Mouse (Mus musculus) gastrocnemius, postnatal 4 days (tissue): Measurements from ENCODE around the gene Pnpla2. TPM values are rescaled to one million over a fixed set of nuclear protein-coding genes. Genes with fewer than 3 reads are reported as not detected.
"Not testable (repeated sequence)": the region's sequence is repeated elsewhere in the genome, so short reads cannot be mapped to it uniquely, and the experiment has no call there.

Source experiments
- DNase-seq, 2 experiments: peaks; one replicate each; pipeline ENCODE4 v3.0.0; 2021 to 2022; ENCODE audit warnings: low spot score in 2 of 2, mixed read lengths in 2 of 2
- long read RNA-seq, 2 experiments: library from polyadenylated mRNA; stranded (forward); transcript quantifications; one replicate each; pipeline ENCODE4 v2.0.0; 2021
- total RNA-seq, 2 experiments: library from RNA; stranded (reverse); gene quantifications; 2 replicates each; pipeline ENCODE4 v1.2.3; 2021

The Pnpla2 gene
- total RNA-seq = 100 to 1,000 TPM in 1 of 2 experiments, 10 to 100 TPM in 1; 98.6 to 133 TPM
- long read RNA-seq, experiment 1, transcript Pnpla2-203 (9 exons, 2,625 nt) = major isoform, 62 of 80 reads
- long read RNA-seq, experiment 1, partial matches to known transcripts = 14 of 80 reads
- long read RNA-seq, experiment 1, other reads (novel, unspliced or antisense) = 4 of 80 reads
- long read RNA-seq, experiment 2, transcript Pnpla2-203 (9 exons, 2,625 nt) = major isoform, 66 of 87 reads
- long read RNA-seq, experiment 2, partial matches to known transcripts = 15 of 87 reads
- long read RNA-seq, experiment 2, other reads (novel, unspliced or antisense) = 6 of 87 reads

DNA sequence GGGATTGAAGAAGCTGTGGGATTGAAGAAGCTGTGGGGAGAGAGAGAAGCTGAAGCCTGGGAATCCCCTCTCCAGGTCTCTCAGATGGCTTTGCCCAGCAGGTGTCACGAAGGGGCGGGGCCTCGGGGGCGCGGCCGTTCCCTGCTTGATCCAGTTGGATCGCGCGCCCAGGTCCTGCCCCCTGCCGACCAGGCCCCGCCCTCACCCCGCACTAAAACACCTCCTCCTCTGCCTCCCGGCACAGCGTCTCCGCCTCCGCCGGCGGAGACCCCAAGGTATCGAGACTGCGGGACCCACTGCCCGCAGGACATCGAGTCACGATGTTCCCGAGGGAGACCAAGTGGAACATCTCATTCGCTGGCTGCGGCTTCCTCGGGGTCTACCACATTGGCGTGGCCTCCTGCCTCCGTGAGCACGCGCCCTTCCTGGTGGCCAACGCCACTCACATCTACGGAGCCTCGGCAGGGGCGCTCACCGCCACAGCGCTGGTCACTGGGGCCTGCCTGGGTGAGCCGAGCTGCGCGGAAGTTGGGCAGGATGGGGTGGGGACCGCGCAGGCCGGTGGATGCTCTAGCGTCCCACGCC is at the start of gene Pnpla2:
TSS of gene Pnpla2 (plus strand) at position 232 of the 585 bp plus-strand sequence.
- peak; percentile 88 to 95 for DNase-seq

DNA sequence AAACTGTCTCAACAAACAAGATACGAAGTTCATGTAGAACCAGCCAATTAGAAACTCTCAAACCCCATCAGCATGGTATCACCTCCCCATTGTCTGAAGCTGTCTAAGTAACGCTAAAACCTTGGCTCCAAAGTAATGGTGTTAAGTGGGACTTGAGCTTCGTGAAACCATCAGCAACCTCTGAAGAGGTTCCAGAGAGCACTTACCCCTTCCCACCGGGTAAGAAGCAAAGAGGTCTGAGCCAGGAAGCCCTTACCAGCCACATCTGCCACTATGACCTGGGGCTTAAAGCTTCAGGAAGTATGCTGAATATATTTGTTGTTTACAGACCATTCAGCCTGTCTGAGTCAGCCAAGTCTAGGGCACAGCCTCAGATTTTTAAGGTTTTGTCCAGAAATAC is 49.5 kb upstream of the Pnpla2 start:
- DNase-seq = no peak

- not testable (repeated sequence) for DNase-seq
Observed at GRCm38 (mm10) chr7:141407670-141408069, 47.3 kb upstream of the Pnpla2 start.

GRCm38 (mm10) chr7:141408833-141409232 is 46.2 kb upstream of the Pnpla2 start:
- peak; percentile 76 to 87 for DNase-seq

DNA sequence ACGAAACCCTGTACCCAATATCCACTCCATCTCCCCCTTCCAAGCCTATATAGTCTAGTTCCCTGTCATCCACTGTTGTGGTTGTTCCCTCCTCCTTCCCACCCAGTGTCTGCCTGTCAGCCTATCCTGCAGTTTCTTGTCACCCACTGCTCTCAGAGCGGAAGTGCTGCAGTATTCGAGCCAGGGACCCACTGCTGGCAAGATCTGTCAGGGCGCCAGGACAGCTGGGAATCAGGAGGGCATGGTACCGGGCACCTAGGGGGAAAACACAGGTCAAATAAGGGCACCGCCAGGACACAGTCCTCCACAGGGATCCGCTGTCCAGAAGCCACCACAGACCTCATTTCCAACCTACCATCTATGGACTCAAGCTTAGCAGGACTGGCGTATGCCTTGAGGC is 44.4 kb upstream of the Pnpla2 start:
- no peak for DNase-seq

GRCm38 (mm10) chr7:141411667-141412066 is 43.3 kb upstream of the Pnpla2 start:
- DNase-seq = no peak

GRCm38 (mm10) chr7:141413331-141413730 is 41.7 kb upstream of the Pnpla2 start:
- no peak for DNase-seq

GRCm38 (mm10) chr7:141413809-141414584 is 41.0 kb upstream of the Pnpla2 start, which contains the start of gene Gatd1:
Gene Gatd1 (minus strand): TSS chr7:141414136.
- DNase-seq = peak; percentile 100

DNA sequence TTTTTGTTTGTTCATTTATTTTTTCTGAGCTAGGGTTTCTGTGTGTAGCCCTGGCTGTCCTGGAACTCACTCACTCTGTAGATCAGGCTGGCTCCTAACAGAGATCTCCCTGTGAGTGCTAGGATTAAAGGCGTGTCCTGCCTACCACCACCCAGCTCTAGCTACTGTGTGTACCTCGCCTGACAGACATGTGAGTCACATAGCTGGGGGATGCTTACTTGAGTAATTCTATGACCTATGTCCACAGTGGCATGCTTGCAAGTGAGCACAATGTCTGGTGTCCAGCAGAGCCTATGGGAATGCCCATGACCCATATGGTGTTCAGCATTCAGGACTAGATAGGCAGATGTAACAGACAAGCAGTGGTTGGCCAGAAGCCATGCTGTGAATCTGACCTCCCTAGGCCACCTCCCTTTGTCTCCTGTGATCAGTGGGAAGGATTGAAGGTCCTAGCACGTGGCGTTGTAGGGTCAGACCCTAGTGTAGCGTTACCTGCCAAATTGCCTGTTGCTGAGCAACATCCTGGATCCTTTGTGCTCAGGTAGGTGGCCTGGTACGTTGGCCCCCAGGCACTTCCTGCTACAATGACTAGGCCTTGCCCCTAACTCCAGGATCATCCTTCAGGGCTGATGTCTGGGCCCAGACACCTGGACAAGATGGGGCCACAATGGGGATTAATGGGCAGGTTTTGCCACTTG is 38.7 kb upstream of the Pnpla2 start:
- DNase-seq = no peak

DNA sequence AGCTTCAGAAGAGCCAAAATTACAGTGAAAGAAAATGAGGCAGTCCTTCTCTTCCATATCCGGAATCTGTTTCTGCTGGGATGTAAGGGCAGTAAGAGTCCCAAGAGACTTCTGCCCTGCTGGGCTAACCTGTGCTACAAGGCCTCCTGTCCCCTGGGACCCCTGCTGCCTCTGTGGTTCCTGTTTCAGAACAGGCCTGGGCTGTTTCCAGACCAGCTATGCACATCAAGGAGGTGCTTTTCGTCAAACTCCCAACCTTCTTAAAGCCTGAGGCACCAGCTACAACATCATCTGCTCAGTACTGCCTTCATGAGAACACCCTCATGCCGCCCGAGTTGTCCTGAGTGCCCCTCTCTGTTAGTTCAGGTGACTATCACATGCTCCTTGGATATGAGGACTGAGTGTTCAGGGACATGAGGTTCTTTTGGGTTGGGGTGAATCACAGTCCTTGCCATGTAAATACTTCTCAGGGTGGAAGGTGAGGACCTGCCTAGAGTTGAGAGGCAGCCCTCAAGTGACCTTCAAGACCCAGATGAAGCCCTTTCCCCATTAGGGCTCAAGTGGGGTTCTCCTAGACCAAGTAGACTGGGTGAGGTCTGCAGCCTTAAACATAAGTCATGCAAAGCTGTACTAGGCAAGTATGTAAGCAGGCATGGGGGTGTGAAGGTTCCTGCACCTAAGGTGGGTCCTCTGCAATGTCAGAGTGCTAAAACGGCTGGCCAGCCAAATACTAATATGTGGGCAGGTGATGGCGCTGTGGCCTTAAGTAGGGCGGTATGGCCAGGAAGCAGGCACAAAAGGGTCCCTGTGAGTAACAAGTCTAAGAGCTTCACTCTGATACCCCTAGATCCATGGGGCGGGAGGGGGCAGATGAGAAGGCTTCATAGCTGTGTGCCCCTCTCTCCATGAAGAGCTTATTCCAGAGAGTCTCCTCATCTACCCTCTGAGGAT is 37.0 kb upstream of the Pnpla2 start:
- no peak for DNase-seq

DNA sequence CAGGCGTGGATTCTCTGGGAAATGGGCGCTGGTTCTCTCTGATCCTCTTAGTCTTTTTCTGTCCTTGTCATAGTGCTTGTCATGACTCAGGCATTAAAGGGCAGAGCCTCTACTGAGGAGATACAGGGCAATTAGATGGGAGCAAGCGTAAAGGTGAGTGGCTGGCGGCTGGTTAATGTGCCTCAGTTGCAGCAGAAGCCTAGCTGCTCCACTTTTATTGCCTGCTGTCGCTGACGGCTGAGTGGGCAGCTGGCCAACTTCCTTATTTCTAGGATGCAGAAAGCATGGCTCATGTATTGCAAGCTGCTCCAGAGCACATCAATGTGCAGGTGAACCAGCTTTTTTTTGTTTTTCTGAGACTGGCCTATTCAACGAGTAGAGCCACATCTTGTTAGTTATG is 36.0 kb upstream of the Pnpla2 start:
- peak in 1 of 2 experiments; percentile 40 for DNase-seq

GRCm38 (mm10) chr7:141420030-141420702 is 34.8 kb upstream of the Pnpla2 start:
- no peak for DNase-seq

DNA sequence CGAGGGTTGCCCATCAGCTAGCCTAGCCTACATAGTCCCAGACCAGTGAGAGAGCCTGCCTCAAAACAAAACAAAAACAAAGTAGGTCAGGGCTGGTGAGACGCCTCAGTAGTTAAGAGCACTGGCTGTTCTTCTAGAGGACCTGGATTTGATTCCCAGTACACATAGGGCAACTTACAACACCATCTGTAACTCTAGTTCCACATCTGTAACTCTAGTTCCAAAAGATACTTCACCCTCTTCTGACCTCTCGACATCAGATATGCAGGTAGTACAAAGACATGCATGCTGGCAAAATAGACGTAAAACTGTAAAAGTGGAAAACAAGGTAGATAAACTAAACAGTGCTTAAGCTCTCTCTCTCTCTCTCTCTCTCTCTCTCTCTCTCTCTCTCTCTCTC is 31.2 kb upstream of the Pnpla2 start:
- no peak for DNase-seq

- DNase-seq = no peak
Observed at GRCm38 (mm10) chr7:141426948-141427730, 27.9 kb upstream of the Pnpla2 start.

DNA sequence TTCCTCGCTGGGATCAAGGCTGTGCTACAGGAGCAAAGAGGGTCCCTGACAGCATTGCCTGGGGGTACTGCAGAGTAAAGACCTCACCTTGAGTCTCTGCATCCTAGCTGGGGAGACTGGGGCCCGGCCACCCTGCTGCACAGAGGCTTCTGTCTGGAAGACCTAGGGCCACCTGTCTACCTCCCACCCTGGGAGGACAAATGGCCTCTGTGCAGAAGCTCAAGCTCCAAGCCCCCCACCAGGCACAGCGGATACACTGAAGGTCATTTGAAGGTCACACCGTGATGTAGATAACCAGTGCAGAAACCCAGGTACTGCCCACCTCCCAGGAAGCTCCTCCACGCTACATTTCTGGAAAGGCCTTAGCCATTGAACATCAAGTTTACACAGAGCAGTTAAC is 26.3 kb upstream of the Pnpla2 start:
- DNase-seq = no peak

DNA sequence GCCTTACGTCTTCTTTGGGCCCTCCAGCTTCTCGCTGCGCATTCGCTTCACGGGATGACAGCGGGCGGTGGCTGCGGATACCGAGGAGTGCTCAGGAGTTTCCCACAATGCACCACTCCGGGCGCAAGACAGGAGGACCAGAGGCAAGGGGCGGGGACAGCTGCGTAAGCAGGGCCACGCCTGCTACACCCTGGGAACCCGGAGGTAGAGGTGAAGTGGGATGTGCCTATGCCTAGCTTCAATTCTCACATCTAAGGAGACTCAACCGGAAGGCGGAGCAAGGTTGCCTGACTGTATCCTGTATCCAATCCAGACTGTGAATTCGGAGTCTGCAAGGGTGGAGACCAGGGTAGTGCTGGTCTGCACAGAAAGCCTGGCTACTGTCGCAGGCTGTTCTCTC is 25.7 kb upstream of the Pnpla2 start, which contains the start of gene Cend1:
TSS of gene Cend1 (minus strand) at position 182 of the 400 bp plus-strand sequence.
- DNase-seq = no peak

DNA sequence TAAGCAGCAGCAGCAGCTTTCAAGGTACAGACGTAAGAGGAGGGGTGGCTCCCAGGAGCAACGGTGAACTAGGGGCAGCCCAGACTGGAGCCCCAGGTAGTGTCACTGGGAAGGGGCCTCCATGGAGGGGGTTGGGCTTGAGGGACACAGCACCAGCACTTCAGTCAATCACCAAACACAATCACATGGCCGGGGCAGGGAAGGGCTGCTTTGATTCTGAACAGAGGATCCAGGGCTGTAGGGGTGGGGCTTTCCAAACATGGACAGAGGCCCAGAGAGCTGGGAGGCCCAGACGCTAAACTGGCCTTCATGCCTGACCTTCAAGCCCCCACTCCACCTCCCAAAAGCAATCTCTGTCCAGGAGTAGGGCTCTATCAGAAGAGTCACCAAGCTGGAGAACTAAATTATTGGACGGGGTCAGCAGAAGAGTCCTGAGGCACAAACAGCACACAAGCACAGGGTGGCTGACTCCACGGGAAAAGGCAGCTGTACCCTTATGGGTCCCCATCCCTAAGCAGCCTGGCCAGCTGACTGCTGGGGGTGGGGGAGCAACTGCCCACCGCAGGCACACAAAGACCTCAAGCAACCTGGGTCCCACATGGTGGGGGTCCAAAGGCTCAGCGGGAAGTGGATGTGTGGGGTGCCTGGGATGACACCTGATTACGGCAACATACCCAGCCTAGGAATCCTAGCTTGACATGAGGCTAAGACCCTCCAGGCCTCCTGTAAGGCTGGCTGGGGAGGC is 25.0 kb upstream of the Pnpla2 start:
- DNase-seq = peak in 1 of 2 experiments; percentile 6
